ENCODE assay signal across 13 mouse cellular contexts in genomic region chr14:22364010-22364748, GRCm38 (mm10).
A peak's percentile ranks its signal among the peaks of the same experiment; 100 is the strongest.
DNase-seq lines count a peak whose midpoint lies in the region; ATAC-seq lines count a peak whose summit lies in the region.
"Had no signal": no experiment of that assay in that cellular context is flagged by ENCODE, and none has a peak within 500 bp of the region (broad histone marks: within the 10 kb centered on the region; RNA-seq: fewer than 3 reads in every experiment).

No protein-coding gene starts in this region.

- no peak overlapping the region for H3K4me3 ChIP-seq in embryonic facial prominence, embryonic 15.5 days (replicated peaks)
- H3K4me3 ChIP-seq: layer of hippocampus, adult 2 months had no signal

- no peaks in the 10 kb centered on the region for H3K27me3 ChIP-seq in embryonic facial prominence, embryonic 15.5 days

- H3K9ac ChIP-seq in embryonic facial prominence, embryonic 15.5 days: no peak overlapping the region

- H3K27ac ChIP-seq in embryonic facial prominence, embryonic 15.5 days (replicated peaks): peak overlapping the region; percentile 76; the same call in 1 of the 2 replicates
- H3K27ac ChIP-seq: layer of hippocampus, adult 2 months had no signal

- peaks cover 9% of the 10 kb centered on the region; the same call in 1 of the 2 replicates for H3K4me1 ChIP-seq in embryonic facial prominence, embryonic 15.5 days

- H3K9me3 ChIP-seq in embryonic facial prominence, embryonic 15.5 days (replicated peaks): no peaks in the 10 kb centered on the region

- H3K4me2 ChIP-seq in embryonic facial prominence, embryonic 15.5 days (replicated peaks): no peak overlapping the region; the same call in 1 of the 2 replicates

- WGBS in embryonic facial prominence, embryonic 15.5 days: 36% methylated on average over 6 of the region's 6 CpGs

- DNase-seq in layer of hippocampus, adult 9-11 months: peak; percentile 47
- no peak for DNase-seq in layer of hippocampus, postnatal 10 days (ENCODE audit: low spot score in 2 of 2)
- DNase-seq in NIH3T3 (ENCODE audit: low read depth): peak; percentile 26
- peak; percentile 42 for DNase-seq in lung, postnatal 10 days
- no peak for DNase-seq in spleen, postnatal 36 days (ENCODE audit: low spot score in 2 of 2)
- DNase-seq: cerebellum, adult 9-11 months; gastrocnemius, postnatal 25 days; heart, postnatal 36 days; kidney, adult 11 months; thymus, postnatal 4 days had no signal

- ATAC-seq in embryonic facial prominence, embryonic 15.5 days (ENCODE audit: insufficient number of reproducible peaks, low FRiP score, low TSS enrichment, low read depth): peak; percentile 75
- ATAC-seq in granulocyte monocyte progenitor cell, adult 5-6 weeks (replicated peaks; ENCODE audit: poor library complexity, severe bottlenecking): no peak

- no peaks in the 10 kb centered on the region for H3K36me3 ChIP-seq in embryonic facial prominence, embryonic 15.5 days

Comparison
In these comparisons a context has a peak if more than half of its experiments do, and no peak if none do; other contexts are left out.
1. DNase-seq: peak in layer of hippocampus, adult 9-11 months (single experiment), NIH3T3 (single experiment) and lung, postnatal 10 days (single experiment); none in layer of hippocampus, postnatal 10 days (0 of 2) and spleen, postnatal 36 days (0 of 2).